Mouse (Mus musculus) neural tube, embryonic 15.5 days (tissue): ENCODE data around the gene Galnt10. TPM values are rescaled to one million over a fixed set of nuclear protein-coding genes. Genes with fewer than 3 reads are reported as not detected.

Source experiments
- ATAC-seq: fragments of 200-750 bp; cut with Nextera tagmentation; 2 replicates; pipeline ENCODE4 v1.8.0; 2017; ENCODE audit warnings: mild to moderate bottlenecking, moderate TSS enrichment, moderate library complexity; ENCODE audit not compliant: low FRiP score
- H3K27ac ChIP-seq: fragments of 300-500 bp; sonication (generic); replicated peaks from 2 replicates; pipeline ENCODE4 v1.5.1; 2015; ENCODE audit warnings: mild to moderate bottlenecking, inconsistent platforms
- H3K27me3 ChIP-seq: fragments of 300-500 bp; sonication (generic); replicated peaks from 2 replicates; pipeline ENCODE4 v1.6.1; 2015; ENCODE audit warnings: inconsistent platforms
- H3K36me3 ChIP-seq: fragments of 300-500 bp; sonication (generic); 2 replicates; pipeline ENCODE4 v1.6.1; 2015; ENCODE audit warnings: inconsistent platforms
- H3K4me1 ChIP-seq: fragments of 300-500 bp; sonication (generic); 2 replicates; pipeline ENCODE4 v1.6.1; 2015; ENCODE audit warnings: inconsistent platforms
- H3K4me2 ChIP-seq: fragments of 300-500 bp; sonication (generic); 2 replicates; pipeline ENCODE4 v1.6.1; 2015; ENCODE audit warnings: inconsistent platforms, mild to moderate bottlenecking, moderate library complexity
- H3K4me3 ChIP-seq: fragments of 300-500 bp; sonication (generic); replicated peaks from 2 replicates; pipeline ENCODE4 v1.5.1; 2015; ENCODE audit warnings: mild to moderate bottlenecking, inconsistent platforms
- H3K9ac ChIP-seq: fragments of 300-500 bp; sonication (generic); replicated peaks from 2 replicates; pipeline ENCODE4 v1.6.1; 2015; ENCODE audit warnings: mild to moderate bottlenecking, inconsistent platforms
- H3K9me3 ChIP-seq: fragments of 300-500 bp; sonication (generic); replicated peaks from 2 replicates; pipeline ENCODE4 v1.6.1; 2016; ENCODE audit warnings: inconsistent platforms
- WGBS: fragments of 180-500 bp; shearing (Covaris S2); methylation state at CpG from one replicate; pipeline ENCODE4 v1.1.7; 2015; ENCODE audit warnings: mixed read lengths; 5-methylcytosine and 5-hydroxymethylcytosine counted together
- polyA plus RNA-seq: library from polyadenylated mRNA; unstranded; fragments of >200 nt; fragmentation: Nextera tagmentation; extraction: Ambion mirVana; gene quantifications from 2 replicates; pipeline ENCODE4 v1.2.1, GENCODE M21; 2015

Galnt10 gene
- polyA plus RNA-seq, 1 experiment from 2014 or later = 11.7 TPM

- WGBS = 54% methylated on average over 12 of the region's 12 CpGs
Measured at GRCm38 (mm10) chr11:57683125-57683524, 37.9 kb downstream of the Galnt10 start.

GRCm38 (mm10) chr11:57683931-57684330 is 38.7 kb downstream of the Galnt10 start:
- no peak overlapping the region for H3K9ac ChIP-seq
- no peaks in the 10 kb centered on the region for H3K36me3 ChIP-seq
- H3K27me3 ChIP-seq = no peaks in the 10 kb centered on the region
- H3K27ac ChIP-seq = peak overlapping the region; percentile 30; the same call in 1 of the 2 replicates
- no peak overlapping the region for H3K4me3 ChIP-seq
- H3K4me2 ChIP-seq = peak overlapping the region; percentile 21
- peaks cover 60% of the 10 kb centered on the region for H3K4me1 ChIP-seq
- ATAC-seq = peak; percentile 49
- 6% methylated on average over 8 of the region's 8 CpGs for WGBS
- H3K9me3 ChIP-seq = no peaks in the 10 kb centered on the region

More at GRCm38 (mm10) chr11:57683125-57683524, 37.9 kb downstream of the Galnt10 start:
- Histone ChIP-seq H3K4me1 (peaks cover 53% of the 10 kb centered on the region), H3K27ac (no peak overlapping the region), H3K9me3 (no peaks in the 10 kb centered on the region), H3K9ac (no peak overlapping the region), H3K36me3 (no peaks in the 10 kb centered on the region), H3K4me3 (no peak overlapping the region), H3K4me2 (no peak overlapping the region), H3K27me3 (no peaks in the 10 kb centered on the region)
- no peak for ATAC-seq

GRCm38 (mm10) chr11:57684891-57685290 is 39.6 kb downstream of the Galnt10 start:
- peaks cover 67% of the 10 kb centered on the region for H3K4me1 ChIP-seq

GRCm38 (mm10) chr11:57685689-57686454 is 40.6 kb downstream of the Galnt10 start:
- no peak for ATAC-seq
- Histone ChIP-seq H3K27me3 (0 out of 2 replicates have a peak, but pooled peaks cover 3% of the 10 kb centered on the region), H3K27ac (peak overlapping the region; percentile 66), H3K4me1 (peaks cover 67% of the 10 kb centered on the region), H3K9ac (no peak overlapping the region), H3K9me3 (no peaks in the 10 kb centered on the region), H3K36me3 (no peaks in the 10 kb centered on the region), H3K4me3 (no peak overlapping the region), H3K4me2 (peak overlapping the region; percentile 31)
- 26% methylated on average over 10 of the region's 10 CpGs for WGBS

More at GRCm38 (mm10) chr11:57684891-57685290, 39.6 kb downstream of the Galnt10 start:
- Histone ChIP-seq H3K27ac (0 out of 2 replicates have a peak overlapping the region, but pooled peaks have one; percentile 9), H3K9me3 (no peaks in the 10 kb centered on the region), H3K36me3 (no peaks in the 10 kb centered on the region), H3K4me3 (no peak overlapping the region), H3K27me3 (no peaks in the 10 kb centered on the region), H3K4me2 (no peak overlapping the region), H3K9ac (0 out of 2 replicates have a peak overlapping the region, but pooled peaks have one; percentile 10)
- WGBS = 35% methylated on average over 5 of the region's 5 CpGs
- no peak for ATAC-seq

- H3K4me2 ChIP-seq = no peak overlapping the region
- no peak overlapping the region for H3K27ac ChIP-seq
- no peaks in the 10 kb centered on the region for H3K36me3 ChIP-seq
- 0 out of 2 replicates have a peak, but pooled peaks cover 3% of the 10 kb centered on the region for H3K27me3 ChIP-seq
- peaks cover 62% of the 10 kb centered on the region for H3K4me1 ChIP-seq
- no peaks in the 10 kb centered on the region for H3K9me3 ChIP-seq
- H3K9ac ChIP-seq = no peak overlapping the region
- 74% methylated on average over 12 of the region's 12 CpGs for WGBS
- H3K4me3 ChIP-seq = no peak overlapping the region
- no peak for ATAC-seq
Measured at GRCm38 (mm10) chr11:57686797-57687196, 41.6 kb downstream of the Galnt10 start.

- no peak overlapping the region for H3K27ac ChIP-seq
- no peaks in the 10 kb centered on the region for H3K36me3 ChIP-seq
- no peaks in the 10 kb centered on the region for H3K9me3 ChIP-seq
- ATAC-seq = no peak
- no peak overlapping the region for H3K9ac ChIP-seq
- no peak overlapping the region for H3K4me3 ChIP-seq
- H3K4me1 ChIP-seq = peaks cover 58% of the 10 kb centered on the region
- H3K27me3 ChIP-seq = 0 out of 2 replicates have a peak, but pooled peaks cover 3% of the 10 kb centered on the region
- WGBS = 94% methylated on average over 9 of the region's 9 CpGs
- no peak overlapping the region for H3K4me2 ChIP-seq
Measured at GRCm38 (mm10) chr11:57687258-57687657, 42.0 kb downstream of the Galnt10 start.

GRCm38 (mm10) chr11:57688179-57688929 is 43.1 kb downstream of the Galnt10 start:
- no peak for ATAC-seq
- Histone ChIP-seq H3K9me3 (no peaks in the 10 kb centered on the region), H3K27ac (no peak overlapping the region), H3K9ac (no peak overlapping the region), H3K27me3 (peaks cover 6% of the 10 kb centered on the region; the same call in 1 of the 2 replicates), H3K36me3 (no peaks in the 10 kb centered on the region), H3K4me2 (no peak overlapping the region), H3K4me1 (peaks cover 59% of the 10 kb centered on the region), H3K4me3 (no peak overlapping the region)
- WGBS = 82% methylated on average over 14 of the region's 14 CpGs

- H3K27ac ChIP-seq = no peak overlapping the region
- no peaks in the 10 kb centered on the region for H3K36me3 ChIP-seq
- 48% methylated on average over 6 of the region's 6 CpGs for WGBS
- peaks cover 8% of the 10 kb centered on the region; the same call in 1 of the 2 replicates for H3K27me3 ChIP-seq
- no peak overlapping the region for H3K4me3 ChIP-seq
- H3K9ac ChIP-seq = no peak overlapping the region
- ATAC-seq = no peak
- peaks cover 47% of the 10 kb centered on the region for H3K4me1 ChIP-seq
- H3K4me2 ChIP-seq = no peak overlapping the region
- no peaks in the 10 kb centered on the region for H3K9me3 ChIP-seq
Measured at GRCm38 (mm10) chr11:57689811-57690210, 44.6 kb downstream of the Galnt10 start.

GRCm38 (mm10) chr11:57690836-57691235 is 45.6 kb downstream of the Galnt10 start:
- Histone ChIP-seq H3K4me2 (no peak overlapping the region), H3K36me3 (no peaks in the 10 kb centered on the region), H3K4me1 (peaks cover 38% of the 10 kb centered on the region), H3K9me3 (no peaks in the 10 kb centered on the region), H3K27ac (no peak overlapping the region), H3K9ac (no peak overlapping the region), H3K4me3 (no peak overlapping the region), H3K27me3 (peaks cover 8% of the 10 kb centered on the region; the same call in 1 of the 2 replicates)
- no peak for ATAC-seq
- WGBS = 91% methylated on average over 5 of the region's 5 CpGs

GRCm38 (mm10) chr11:57691939-57692338 is 46.7 kb downstream of the Galnt10 start:
- WGBS = 87% methylated on average over 6 of the region's 6 CpGs
- peaks cover 44% of the 10 kb centered on the region for H3K4me1 ChIP-seq

GRCm38 (mm10) chr11:57692726-57693125 is 47.5 kb downstream of the Galnt10 start:
- Histone ChIP-seq H3K9me3 (no peaks in the 10 kb centered on the region), H3K27me3 (peaks cover 8% of the 10 kb centered on the region; the same call in 1 of the 2 replicates), H3K36me3 (no peaks in the 10 kb centered on the region), H3K4me3 (no peak overlapping the region), H3K4me1 (peaks cover 50% of the 10 kb centered on the region), H3K4me2 (no peak overlapping the region), H3K27ac (no peak overlapping the region), H3K9ac (no peak overlapping the region)
- no peak for ATAC-seq
- 51% methylated on average over 7 of the region's 7 CpGs for WGBS

More at GRCm38 (mm10) chr11:57691939-57692338, 46.7 kb downstream of the Galnt10 start:
- Histone ChIP-seq H3K27ac (no peak overlapping the region), H3K27me3 (peaks cover 8% of the 10 kb centered on the region; the same call in 1 of the 2 replicates), H3K9me3 (no peaks in the 10 kb centered on the region), H3K36me3 (no peaks in the 10 kb centered on the region), H3K4me3 (no peak overlapping the region), H3K4me2 (no peak overlapping the region), H3K9ac (no peak overlapping the region)
- ATAC-seq = no peak
